11 mouse cellular contexts compared by ENCODE assay signal in genomic region chr15:79683146-79683545, GRCm38 (mm10). TPM values are rescaled to one million over a fixed set of nuclear protein-coding genes. Genes with fewer than 3 reads are reported as not detected.
DNase-seq lines count a peak whose midpoint lies in the region; ATAC-seq and TF ChIP-seq lines count a peak whose summit lies in the region.
"Had no signal": no experiment of that assay in that cellular context is flagged by ENCODE, and none has a peak within 500 bp of the region (broad histone marks: within the 10 kb centered on the region; RNA-seq: fewer than 3 reads in every experiment).

No protein-coding gene starts in this region.

- H3K4me1 ChIP-seq in heart, embryonic 14.5 days (ENCODE audit: control insufficient read depth in 2 of 2, insufficient read depth in 2 of 2, low read length in 2 of 2), result peaks cover 28 to 58% of the 10 kb centered on the region in 2 experiments
- H3K4me1 ChIP-seq in midbrain, embryonic 14.5 days (ENCODE audit: control insufficient read depth, insufficient read depth, low read length), result peaks cover 43% of the 10 kb centered on the region
- H3K4me1 ChIP-seq in midbrain, embryonic 11.5 days (ENCODE audit: control insufficient read depth, insufficient read depth, low read length), result peaks cover 18% of the 10 kb centered on the region
- H3K4me1 ChIP-seq in liver, adult 2 months (ENCODE audit: control insufficient read depth, insufficient read depth, low read length), result peaks cover 43% of the 10 kb centered on the region
- H3K4me1 ChIP-seq in stomach, embryonic 16.5 days (ENCODE audit: control insufficient read depth, insufficient read depth, low read length), result peaks cover 41% of the 10 kb centered on the region

- peak overlapping the region; percentile 97 for H3K4me2 ChIP-seq in heart, embryonic 14.5 days (ENCODE audit: low read length)
- H3K4me2 ChIP-seq in midbrain, embryonic 14.5 days (ENCODE audit: low read length), result peak overlapping the region; percentile 86
- H3K4me2 ChIP-seq in midbrain, embryonic 11.5 days, result no peak overlapping the region
- H3K4me2 ChIP-seq in stomach, embryonic 16.5 days (ENCODE audit: low read depth, low read length), result 0 out of 2 replicates have a peak overlapping the region, but pooled peaks have one; percentile 10

- H3K9ac ChIP-seq in heart, embryonic 14.5 days (ENCODE audit: low read length), result peak overlapping the region; percentile 99
- H3K9ac ChIP-seq in midbrain, embryonic 14.5 days (replicated peaks; ENCODE audit: low read length), result 0 out of 2 replicates have a peak overlapping the region, but pooled peaks have one; percentile 16
- H3K9ac ChIP-seq in midbrain, embryonic 11.5 days (ENCODE audit: low read length), result no peak overlapping the region
- H3K9ac ChIP-seq in liver, adult 2 months (ENCODE audit: low read depth, low read length), result peak overlapping the region; percentile 35
- H3K9ac ChIP-seq in stomach, embryonic 16.5 days (ENCODE audit: low read length), result peak overlapping the region; percentile 29; the same call in 1 of the 2 replicates

- peak overlapping the region; percentile 54 to 62 for H3K27ac ChIP-seq in heart, embryonic 14.5 days (replicated peaks in 1 of 2; ENCODE audit: control insufficient read depth in 1 of 2, insufficient read depth in 1 of 2, low read depth in 2 of 2, low read length in 2 of 2)
- H3K27ac ChIP-seq in midbrain, embryonic 14.5 days (replicated peaks; ENCODE audit: low read depth, low read length), result no peak overlapping the region
- H3K27ac ChIP-seq in midbrain, embryonic 11.5 days (ENCODE audit: low read depth, low read length), result no peak overlapping the region
- peak overlapping the region; percentile 88 for H3K27ac ChIP-seq in liver, adult 2 months (replicated peaks; ENCODE audit: insufficient read depth, low read depth, low read length)
- no peak overlapping the region for H3K27ac ChIP-seq in stomach, embryonic 16.5 days (ENCODE audit: low read length)

- no peaks in the 10 kb centered on the region for H3K27me3 ChIP-seq in heart, embryonic 14.5 days (ENCODE audit: control insufficient read depth, insufficient read depth, low read length)
- no peaks in the 10 kb centered on the region for H3K27me3 ChIP-seq in midbrain, embryonic 14.5 days (ENCODE audit: control insufficient read depth, insufficient read depth, low read length)
- H3K27me3 ChIP-seq in midbrain, embryonic 11.5 days (ENCODE audit: control insufficient read depth, insufficient read depth, low read length), result no peaks in the 10 kb centered on the region
- H3K27me3 ChIP-seq in liver, adult 2 months (ENCODE audit: control insufficient read depth, insufficient read depth, low read length), result no peaks in the 10 kb centered on the region
- H3K27me3 ChIP-seq in stomach, embryonic 16.5 days (ENCODE audit: control insufficient read depth, insufficient read depth, low read length), result no peaks in the 10 kb centered on the region

- TF ChIP-seq POLR2A in liver, adult 2 months (IDR thresholded peaks at IDR 0.05; ENCODE audit: extremely low read depth, insufficient read depth, low read length), result no peak

- ATAC-seq in heart, embryonic 14.5 days (ENCODE audit: insufficient number of reproducible peaks, insufficient read depth, low FRiP score, low read depth), result no peak
- ATAC-seq in midbrain, embryonic 14.5 days (ENCODE audit: low FRiP score, low TSS enrichment), result no peak
- ATAC-seq in midbrain, embryonic 11.5 days (ENCODE audit: low FRiP score), result no peak
- no peak for ATAC-seq in stomach, embryonic 16.5 days (ENCODE audit: insufficient read depth, low FRiP score)

- H3K79me2 ChIP-seq in liver, adult 2 months (ENCODE audit: control insufficient read depth, insufficient read depth, low read length), result peaks cover 34% of the 10 kb centered on the region; the same call in 1 of the 2 replicates

- no peak for DNase-seq in heart, postnatal 4 days
- DNase-seq in midbrain, embryonic 14.5 days, result no peak
- no peak for DNase-seq in midbrain, embryonic 11.5 days (ENCODE audit: low spot score, missing footprints)
- peak; percentile 83 for DNase-seq in liver, adult 2 months (ENCODE audit: extremely low read depth, low read depth, low spot score)
- no peak for DNase-seq in adrenal gland, postnatal 4 days (ENCODE audit: low spot score in 2 of 2)
- DNase-seq in retina, postnatal 1 day, result no peak
- DNase-seq: cerebellum, postnatal 36 days; gastrocnemius, postnatal 10 days; thymus, postnatal 14 days had no signal

- peak overlapping the region in 1 of 2 experiments; percentile 96; a peak in 3 of 4 replicates for H3K4me3 ChIP-seq in heart, embryonic 14.5 days (ENCODE audit: control insufficient read depth in 1 of 2, insufficient read depth in 1 of 2, low read depth in 1 of 2, low read length in 2 of 2)
- H3K4me3 ChIP-seq in midbrain, embryonic 14.5 days (replicated peaks; ENCODE audit: low read depth, low read length), result no peak overlapping the region
- no peak overlapping the region for H3K4me3 ChIP-seq in midbrain, embryonic 11.5 days (ENCODE audit: low read depth, low read length)
- H3K4me3 ChIP-seq in liver, adult 2 months (ENCODE audit: insufficient read depth, low read depth, low read length), result no peak overlapping the region
- no peak overlapping the region for H3K4me3 ChIP-seq in stomach, embryonic 16.5 days (replicated peaks; ENCODE audit: low read length)

- 53% methylated on average over 6 of the region's 6 CpGs for WGBS in heart, embryonic 14.5 days
- 91% methylated on average over 6 of the region's 6 CpGs for WGBS in midbrain, embryonic 14.5 days
- WGBS in midbrain, embryonic 11.5 days, result 87% methylated on average over 6 of the region's 6 CpGs
- 24% methylated on average over 6 of the region's 6 CpGs for WGBS in liver, adult 2 months
- 66% methylated on average over 6 of the region's 6 CpGs for WGBS in stomach, embryonic 16.5 days

- TF ChIP-seq CTCF in liver, adult 2 months (IDR thresholded peaks at IDR 0.05; ENCODE audit: low read depth, low read length), result no peak

- H3K9me3 ChIP-seq in heart, embryonic 14.5 days (ENCODE audit: control insufficient read depth, low read length), result no peaks in the 10 kb centered on the region
- H3K9me3 ChIP-seq in midbrain, embryonic 14.5 days (ENCODE audit: control insufficient read depth, low read length), result no peaks in the 10 kb centered on the region
- no peaks in the 10 kb centered on the region for H3K9me3 ChIP-seq in midbrain, embryonic 11.5 days (ENCODE audit: control insufficient read depth, low read length)
- no peaks in the 10 kb centered on the region for H3K9me3 ChIP-seq in stomach, embryonic 16.5 days (replicated peaks; ENCODE audit: control insufficient read depth, low read length)

- H3K36me3 ChIP-seq in heart, embryonic 14.5 days (ENCODE audit: control insufficient read depth, insufficient read depth, low read length), result no peaks in the 10 kb centered on the region
- no peaks in the 10 kb centered on the region for H3K36me3 ChIP-seq in midbrain, embryonic 14.5 days (ENCODE audit: control insufficient read depth, insufficient read depth, low read length)
- no peaks in the 10 kb centered on the region for H3K36me3 ChIP-seq in midbrain, embryonic 11.5 days (ENCODE audit: control insufficient read depth, insufficient read depth, low read length)
- no peaks in the 10 kb centered on the region for H3K36me3 ChIP-seq in liver, adult 2 months (ENCODE audit: control insufficient read depth, insufficient read depth, low read length)
- no peaks in the 10 kb centered on the region for H3K36me3 ChIP-seq in stomach, embryonic 16.5 days (ENCODE audit: control insufficient read depth, insufficient read depth, low read length)

RNA-seq across cellular contexts. Expression of gene Josd1, which starts 4.6 kb away (rescaled TPM):
- polyA plus RNA-seq in heart, embryonic 14.5 days (2014; fragmentation: Nextera tagmentation; extraction: Ambion mirVana), result 17.5 and 18.2 TPM in 2 replicates
- total RNA-seq in heart, postnatal 4 days (2021), result 10 to 100 TPM; 29.8 to 32.5 TPM
- polyA plus RNA-seq in midbrain, embryonic 14.5 days (2014; fragmentation: Nextera tagmentation; extraction: Ambion mirVana), result 16.2 and 23.9 TPM in 2 replicates
- polyA plus RNA-seq in midbrain, embryonic 11.5 days (2014; fragmentation: Nextera tagmentation; extraction: Ambion mirVana), result 12.9 and 14.0 TPM in 2 replicates
- total RNA-seq in liver, adult 2 months (2014; rRNA removed), result 19.0 and 25.6 TPM in 2 replicates
- polyA plus RNA-seq in liver, adult 2 months (2012; rRNA removed), result 21.9 and 22.6 TPM in 2 replicates
- 16.1 and 16.6 TPM in 2 replicates for polyA plus RNA-seq in stomach, embryonic 16.5 days (2015; fragmentation: Nextera tagmentation; extraction: Ambion mirVana)
- total RNA-seq in adrenal gland, postnatal 4 days (2021), result 10 to 100 TPM; 29.3 to 33.5 TPM

RNA-seq across cellular contexts. Expression of gene Gtpbp1, which starts 7.5 kb away (rescaled TPM):
- 25.3 and 26.2 TPM in 2 replicates for polyA plus RNA-seq in heart, embryonic 14.5 days (2014; fragmentation: Nextera tagmentation; extraction: Ambion mirVana)
- 10 to 100 TPM; 40.2 to 41.9 TPM for total RNA-seq in heart, postnatal 4 days (2021)
- 42.5 and 49.5 TPM in 2 replicates for polyA plus RNA-seq in midbrain, embryonic 14.5 days (2014; fragmentation: Nextera tagmentation; extraction: Ambion mirVana)
- polyA plus RNA-seq in midbrain, embryonic 11.5 days (2014; fragmentation: Nextera tagmentation; extraction: Ambion mirVana), result 31.9 and 37.5 TPM in 2 replicates
- 8.1 and 8.5 TPM in 2 replicates for total RNA-seq in liver, adult 2 months (2014; rRNA removed)
- 12.8 and 13.2 TPM in 2 replicates for polyA plus RNA-seq in liver, adult 2 months (2012; rRNA removed)
- 24.0 and 24.6 TPM in 2 replicates for polyA plus RNA-seq in stomach, embryonic 16.5 days (2015; fragmentation: Nextera tagmentation; extraction: Ambion mirVana)
- total RNA-seq in adrenal gland, postnatal 4 days (2021), result 10 to 100 TPM; 32.4 to 37.0 TPM

RNA-seq across cellular contexts. Expression of gene Tomm22, which starts 12.5 kb away (rescaled TPM):
- polyA plus RNA-seq in heart, embryonic 14.5 days (2014; fragmentation: Nextera tagmentation; extraction: Ambion mirVana), result 233 and 237 TPM in 2 replicates
- total RNA-seq in heart, postnatal 4 days (2021), result 100 to 1,000 TPM; 150 to 159 TPM
- polyA plus RNA-seq in midbrain, embryonic 14.5 days (2014; fragmentation: Nextera tagmentation; extraction: Ambion mirVana), result 237 and 259 TPM in 2 replicates
- polyA plus RNA-seq in midbrain, embryonic 11.5 days (2014; fragmentation: Nextera tagmentation; extraction: Ambion mirVana), result 327 and 349 TPM in 2 replicates
- total RNA-seq in liver, adult 2 months (2014; rRNA removed), result 46.0 and 52.8 TPM in 2 replicates
- 22.2 and 23.9 TPM in 2 replicates for polyA plus RNA-seq in liver, adult 2 months (2012; rRNA removed)
- polyA plus RNA-seq in stomach, embryonic 16.5 days (2015; fragmentation: Nextera tagmentation; extraction: Ambion mirVana), result 231 and 236 TPM in 2 replicates
- 100 to 1,000 TPM; 150 to 153 TPM for total RNA-seq in adrenal gland, postnatal 4 days (2021)

RNA-seq across cellular contexts. Expression of gene Cby1, which starts 24.1 kb away (rescaled TPM):
- 47.6 and 48.7 TPM in 2 replicates for polyA plus RNA-seq in heart, embryonic 14.5 days (2014; fragmentation: Nextera tagmentation; extraction: Ambion mirVana)
- total RNA-seq in heart, postnatal 4 days (2021), result 10 to 100 TPM; 30.9 to 35.5 TPM
- polyA plus RNA-seq in midbrain, embryonic 14.5 days (2014; fragmentation: Nextera tagmentation; extraction: Ambion mirVana), result 84.2 and 89.7 TPM in 2 replicates
- polyA plus RNA-seq in midbrain, embryonic 11.5 days (2014; fragmentation: Nextera tagmentation; extraction: Ambion mirVana), result 85.1 and 87.4 TPM in 2 replicates
- 6.6 and 6.8 TPM in 2 replicates for total RNA-seq in liver, adult 2 months (2014; rRNA removed)
- polyA plus RNA-seq in liver, adult 2 months (2012; rRNA removed), result 3.3 and 4.4 TPM in 2 replicates
- polyA plus RNA-seq in stomach, embryonic 16.5 days (2015; fragmentation: Nextera tagmentation; extraction: Ambion mirVana), result 48.0 and 48.1 TPM in 2 replicates
- 10 to 100 TPM; 27.4 to 32.6 TPM for total RNA-seq in adrenal gland, postnatal 4 days (2021)

RNA-seq across cellular contexts. Expression of gene Fam227a, which starts 24.4 kb away (rescaled TPM):
- 0.66 and 2.0 TPM in 2 replicates for polyA plus RNA-seq in heart, embryonic 14.5 days (2014; fragmentation: Nextera tagmentation; extraction: Ambion mirVana)
- 1 to 10 TPM; 1.0 to 1.2 TPM for total RNA-seq in heart, postnatal 4 days (2021)
- 6.9 TPM in 2 replicates for polyA plus RNA-seq in midbrain, embryonic 14.5 days (2014; fragmentation: Nextera tagmentation; extraction: Ambion mirVana)
- 2.2 and 3.7 TPM in 2 replicates for polyA plus RNA-seq in midbrain, embryonic 11.5 days (2014; fragmentation: Nextera tagmentation; extraction: Ambion mirVana)
- total RNA-seq in liver, adult 2 months (2014; rRNA removed), result 0.83 and 1.1 TPM in 2 replicates
- polyA plus RNA-seq in liver, adult 2 months (2012; rRNA removed), result 0.14 and 0.20 TPM in 2 replicates
- polyA plus RNA-seq in stomach, embryonic 16.5 days (2015; fragmentation: Nextera tagmentation; extraction: Ambion mirVana), result 0.92 and 1.1 TPM in 2 replicates
- 1 to 10 TPM; 5.3 to 5.6 TPM for total RNA-seq in adrenal gland, postnatal 4 days (2021)

Comparison
In these comparisons a context has a peak if more than half of its experiments do, and no peak if none do; other contexts are left out.
1. H3K27ac ChIP-seq: peak in heart, embryonic 14.5 days (2 of 2) and liver, adult 2 months (single experiment); none in midbrain, embryonic 14.5 days (single experiment), midbrain, embryonic 11.5 days (single experiment) and stomach, embryonic 16.5 days (single experiment).